Mouse (Mus musculus) urinary bladder, adult 2 months (tissue): Measurements from ENCODE around the gene Cacnb2. TPM values are rescaled to one million over a fixed set of nuclear protein-coding genes. Genes with fewer than 3 reads are reported as not detected.
"Not testable (repeated sequence)": the region's sequence is repeated elsewhere in the genome, so short reads cannot be mapped to it uniquely, and the experiment has no call there.

Experiments used
- DNase-seq: peaks from one replicate; pipeline ENCODE4 v3.0.0; 2022; ENCODE audit warnings: low spot score
- polyA plus RNA-seq: library from polyadenylated mRNA; depleted of rRNA; stranded (reverse); fragments of >200 nt; gene quantifications from 2 replicates; pipeline ENCODE4 v1.2.3, GENCODE M21; 2012

The Cacnb2 gene
- polyA plus RNA-seq, 1 experiment: 16.0 TPM

- no peak for DNase-seq
These were observed 53.8 kb downstream of the Cacnb2 start for GRCm38 (mm10) chr2:14656673-14657072.

DNA sequence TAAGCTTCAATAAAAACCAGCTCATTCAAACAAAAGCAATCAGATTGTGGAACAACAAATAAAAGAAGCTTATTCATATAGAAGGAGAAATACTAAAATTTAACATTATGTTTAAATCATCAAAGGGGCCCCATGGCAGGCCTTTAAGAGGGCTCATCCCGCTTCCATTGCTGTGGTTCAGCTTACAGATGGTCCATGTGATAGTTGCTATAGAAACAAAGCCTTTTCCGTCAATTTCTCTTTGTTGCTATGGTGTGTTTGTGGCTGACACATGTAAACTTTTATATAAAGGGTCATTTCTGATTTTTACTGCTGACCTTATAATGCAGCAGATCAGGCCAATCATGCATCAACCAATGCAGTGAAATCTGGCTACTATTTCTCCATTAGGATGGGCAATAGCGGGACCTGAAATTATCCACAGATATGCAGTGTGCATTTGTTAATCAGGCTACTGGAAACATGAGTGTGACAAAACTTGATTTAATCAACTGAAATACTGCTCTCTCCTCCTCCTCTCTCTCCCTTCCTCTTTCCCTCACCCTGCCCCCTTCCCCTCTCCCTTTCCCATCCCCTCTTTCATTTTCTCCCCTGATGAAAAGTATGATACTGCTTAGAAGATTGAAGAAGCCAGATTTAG lies 54.4 kb downstream of the Cacnb2 start:
- no peak for DNase-seq

DNA sequence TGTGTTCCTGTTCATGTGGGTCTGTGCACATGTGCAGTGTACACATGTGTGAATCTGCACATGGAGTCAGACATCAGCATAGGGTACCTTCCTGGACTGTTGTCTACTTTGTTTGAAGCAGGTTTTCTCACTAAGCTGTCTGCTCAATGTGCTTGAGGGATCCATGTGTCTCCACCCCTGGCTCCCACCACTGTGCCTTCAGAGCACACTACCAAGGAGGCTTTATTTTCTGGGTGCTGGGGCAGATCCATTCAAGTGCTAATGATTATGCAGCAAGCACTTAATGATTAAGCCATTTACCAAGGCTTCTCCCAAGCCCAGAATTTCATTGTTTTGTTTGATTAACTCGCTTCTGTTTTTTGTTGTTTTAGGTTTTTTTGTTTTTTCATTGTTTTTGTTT lies 62.3 kb downstream of the Cacnb2 start:
- no peak for DNase-seq

DNA sequence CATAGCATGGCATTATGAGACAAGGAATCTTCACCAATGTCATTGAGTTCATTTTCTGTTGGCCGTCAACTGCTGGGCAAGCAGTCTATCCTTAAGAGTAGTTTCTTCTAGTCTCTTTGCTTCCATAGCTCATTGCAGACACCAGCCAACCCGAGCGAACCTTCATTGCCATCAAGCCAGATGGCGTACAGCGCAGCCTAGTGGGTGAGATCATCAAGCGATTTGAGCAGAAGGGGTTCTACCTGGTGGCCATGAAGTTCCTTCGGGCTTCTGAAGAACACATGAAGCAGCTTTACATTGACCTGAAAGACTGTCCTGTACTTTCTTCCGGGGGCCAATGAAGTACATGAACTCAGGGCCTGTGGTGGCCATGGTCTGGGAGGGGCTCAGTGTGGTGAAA lies 69.2 kb downstream of the Cacnb2 start:
- DNase-seq: no peak

DNA sequence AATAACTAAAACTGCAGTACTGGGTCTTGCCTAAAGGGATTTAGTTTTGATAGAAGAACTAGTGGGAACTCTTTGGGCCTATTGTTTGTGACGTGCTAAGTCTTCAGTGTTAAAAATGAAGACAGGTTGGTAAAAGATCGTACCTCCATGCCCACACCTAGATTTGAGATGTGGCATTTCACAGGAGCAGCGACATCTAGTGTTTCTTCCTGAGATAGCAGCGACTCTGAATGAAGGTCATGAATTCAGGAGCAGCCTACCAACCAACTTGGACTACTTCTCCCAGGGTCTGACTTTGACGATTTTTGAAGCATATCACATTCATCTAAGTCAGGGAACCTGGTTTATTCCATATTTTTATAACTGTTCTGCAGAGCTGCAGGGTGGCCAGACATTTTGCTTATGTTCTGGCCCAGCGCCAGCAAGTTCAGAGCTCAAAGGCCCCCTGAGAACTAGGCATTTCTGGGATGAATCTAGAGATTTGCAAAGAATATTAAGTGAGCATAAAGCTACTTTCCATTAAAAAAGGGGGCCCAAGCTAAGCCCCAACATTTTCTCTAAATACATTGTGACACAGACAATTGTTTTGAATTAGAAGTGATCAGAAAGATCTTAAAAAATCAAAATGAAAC lies 74.1 kb downstream of the Cacnb2 start:
- no peak for DNase-seq

DNA sequence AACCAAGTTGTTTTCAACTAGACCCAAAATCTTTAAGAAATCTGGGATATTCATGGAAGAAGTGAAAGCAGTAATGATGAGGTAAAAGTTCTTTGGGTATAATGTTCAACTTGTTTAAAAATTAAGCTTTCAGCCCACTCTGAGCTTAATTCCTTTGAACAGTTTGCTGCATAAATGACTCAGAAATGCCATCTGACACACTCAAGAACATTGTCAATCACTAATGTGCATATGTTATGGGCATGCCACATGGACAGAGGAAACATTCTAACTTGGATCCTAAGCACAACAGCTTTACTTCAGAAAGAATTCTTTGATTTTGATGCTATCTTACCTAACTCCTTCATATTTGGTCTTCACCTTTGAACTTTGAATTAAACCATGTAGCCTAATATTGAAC lies 81.3 kb downstream of the Cacnb2 start:
- no peak for DNase-seq

DNA sequence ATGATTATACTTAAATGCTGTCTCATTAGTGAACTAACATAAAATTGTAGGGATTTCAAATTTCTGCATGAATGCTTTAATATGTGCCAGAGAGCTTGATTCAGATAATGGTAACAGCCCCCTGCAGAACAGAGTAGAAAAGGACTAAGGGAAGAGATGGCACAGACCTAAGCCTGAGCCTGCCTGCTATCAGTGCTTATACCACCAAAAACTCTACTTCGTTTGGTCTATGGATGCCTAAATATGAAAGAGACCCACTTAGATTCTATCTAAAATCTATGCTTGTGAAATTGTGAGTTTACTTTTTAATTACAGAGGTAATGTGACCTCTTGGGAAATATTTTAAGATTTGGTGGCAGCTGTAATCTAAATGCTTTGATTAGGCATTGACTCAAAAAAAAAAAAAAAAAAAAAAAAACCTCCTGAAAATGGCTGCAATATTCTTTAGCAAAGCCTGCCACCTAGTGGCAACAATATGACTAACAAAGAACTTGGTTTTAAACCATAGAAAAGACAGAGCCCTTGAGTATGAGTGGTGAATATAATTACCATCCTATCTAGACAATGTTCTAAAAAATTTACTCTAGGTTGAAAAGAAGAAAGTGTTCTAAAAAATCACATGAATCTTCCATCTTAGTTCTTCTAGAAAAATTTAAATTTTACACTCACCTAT lies 100.2 kb downstream of the Cacnb2 start:
- DNase-seq: no peak

GRCm38 (mm10) chr2:14703676-14704075 lies 100.8 kb downstream of the Cacnb2 start:
- DNase-seq: no peak

- DNase-seq: no peak
These were observed 107.4 kb downstream of the Cacnb2 start for GRCm38 (mm10) chr2:14710247-14710646.

DNA sequence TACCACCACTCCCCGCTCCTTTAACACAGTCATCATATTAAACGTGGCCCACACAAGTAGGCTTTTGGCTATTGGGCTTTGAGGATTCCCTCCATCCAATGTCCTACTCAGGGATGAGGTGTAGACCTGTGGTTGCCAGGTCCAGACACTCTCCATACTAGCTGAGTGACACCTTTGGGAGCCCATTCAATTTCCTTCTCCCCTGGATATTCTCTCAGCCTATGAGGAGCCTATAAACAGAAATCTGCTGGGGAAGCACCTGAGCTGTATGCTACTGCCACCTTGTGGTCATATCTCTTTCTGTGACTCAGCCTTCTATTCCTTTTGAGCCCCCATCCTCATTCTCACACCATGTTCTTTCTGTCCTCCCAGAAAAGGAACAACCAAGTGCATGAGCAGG lies 108.9 kb downstream of the Cacnb2 start:
- no peak for DNase-seq

DNA sequence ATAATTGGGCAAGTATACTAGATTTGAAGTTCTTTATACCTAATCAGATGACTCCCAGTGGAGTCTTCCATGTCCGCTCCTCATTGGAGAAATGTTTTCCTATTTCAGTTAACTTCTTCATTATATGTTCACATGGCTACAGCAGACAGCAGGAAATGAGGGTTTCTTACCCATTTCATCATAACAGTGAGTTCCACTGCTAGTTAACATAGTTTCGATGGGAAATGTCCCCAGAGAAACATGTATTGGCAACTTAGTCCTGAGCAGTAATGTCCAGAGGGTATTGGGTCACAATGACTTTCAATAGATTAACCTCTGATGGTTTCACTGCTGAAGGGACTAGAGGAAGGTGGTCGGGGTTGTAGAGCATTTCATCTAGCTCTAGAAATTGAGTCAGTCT lies 110.2 kb downstream of the Cacnb2 start:
- no peak for DNase-seq

DNA sequence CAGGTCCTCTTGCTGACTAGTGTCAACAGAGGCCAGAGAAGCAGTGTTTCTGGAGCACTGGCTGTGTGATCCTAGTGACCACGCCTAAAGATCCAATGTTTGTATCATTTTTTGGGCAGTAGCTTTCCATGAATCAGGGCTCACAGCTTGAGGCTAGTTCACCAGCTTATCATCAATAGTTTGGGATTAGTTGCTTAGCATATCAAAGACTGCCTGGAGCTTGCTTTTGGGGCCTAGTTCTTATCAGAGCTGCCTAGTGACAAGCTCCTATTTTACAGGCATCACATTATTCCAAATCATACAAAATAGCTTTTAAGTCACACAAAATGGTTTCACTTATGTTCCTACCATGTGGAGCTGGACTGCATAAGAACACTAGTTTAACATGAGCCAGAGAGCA lies 113.8 kb downstream of the Cacnb2 start:
- DNase-seq: no peak

DNA sequence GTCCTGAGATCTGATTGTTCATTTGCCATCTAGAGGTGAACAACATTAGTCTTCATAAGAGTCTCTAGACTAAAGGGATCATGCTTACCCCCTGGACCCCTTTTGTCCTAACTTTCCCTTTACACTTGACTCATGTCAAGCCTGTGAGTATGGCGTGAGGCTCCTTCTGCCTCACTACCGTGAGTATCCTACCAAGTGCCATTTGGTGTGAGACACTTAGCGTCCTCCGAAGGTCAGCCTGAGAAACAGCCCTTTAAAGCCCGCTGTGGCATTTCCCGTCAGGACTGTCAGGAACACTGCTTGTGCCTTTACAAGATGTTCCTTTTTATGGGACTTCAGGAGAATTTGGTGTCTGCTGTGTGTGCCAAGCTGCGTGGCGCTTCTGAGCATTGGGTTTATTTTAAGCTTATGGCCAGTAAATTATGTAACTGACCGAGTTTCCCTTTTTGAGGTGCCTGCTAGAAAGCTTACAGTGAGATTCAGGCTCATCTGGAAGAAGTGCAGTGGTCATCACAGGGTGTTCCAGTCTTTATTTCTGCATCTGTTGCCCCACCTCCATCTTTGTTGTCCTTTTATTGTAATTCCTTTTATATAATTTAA lies 116.3 kb downstream of the Cacnb2 start:
- no peak for DNase-seq

DNA sequence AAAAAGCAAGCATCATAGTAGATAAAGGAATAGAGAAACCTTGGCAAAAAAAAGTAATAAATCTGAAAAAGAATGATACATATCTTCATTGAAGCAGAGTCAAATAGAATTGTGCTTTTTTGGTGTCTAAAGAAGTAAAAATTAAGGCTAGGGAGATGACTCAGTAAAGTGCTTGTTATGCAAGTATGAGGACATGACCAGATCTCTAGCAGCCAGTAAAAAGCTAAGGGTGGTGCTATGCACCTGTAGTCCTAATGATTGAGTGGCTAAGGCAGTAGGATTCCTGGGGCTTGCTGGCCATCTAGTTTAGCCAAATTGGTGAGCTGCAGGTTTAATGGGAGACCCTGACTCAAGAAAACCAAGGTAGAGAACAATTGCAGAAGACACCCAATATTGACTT lies 122.5 kb downstream of the Cacnb2 start:
- no peak for DNase-seq

DNA sequence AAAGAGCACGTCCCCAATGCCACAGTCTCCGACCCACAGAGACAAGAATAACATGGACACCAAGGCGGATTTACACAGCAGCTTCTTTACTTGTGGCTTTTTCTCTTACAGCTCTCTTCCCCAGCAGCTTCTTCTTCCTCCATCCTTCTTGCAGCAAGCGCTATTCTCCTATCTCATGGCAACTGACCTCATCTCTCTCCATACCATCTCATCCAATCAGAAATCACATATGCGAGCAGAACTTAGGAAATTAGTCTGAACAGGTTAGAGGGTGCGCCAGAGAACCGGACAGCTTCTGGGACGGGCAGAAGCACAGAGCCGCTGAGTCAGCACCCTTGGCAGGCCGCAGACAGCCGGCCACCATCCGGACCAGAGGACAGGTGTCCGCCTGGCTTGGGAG lies 123.7 kb downstream of the Cacnb2 start:
- not testable (repeated sequence) for DNase-seq

DNA sequence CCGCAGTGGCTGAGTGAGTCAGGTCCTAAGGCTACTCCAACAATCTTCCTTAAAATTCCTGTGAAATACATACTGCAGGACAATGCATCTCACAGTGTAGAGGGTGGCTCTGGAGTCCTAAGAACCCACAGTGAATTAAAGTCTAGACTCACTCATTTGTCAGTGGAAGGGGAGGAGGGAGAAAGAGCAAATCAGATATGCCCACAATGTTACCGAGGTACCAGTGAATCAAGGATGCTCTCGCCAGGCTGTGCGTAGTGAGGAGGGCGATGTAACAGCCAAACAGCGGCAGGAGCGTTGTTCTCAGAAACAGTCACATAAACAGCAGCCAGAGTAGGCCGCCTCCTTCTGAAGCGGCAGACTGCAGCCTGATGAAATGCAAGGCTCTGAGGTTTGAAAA lies 136.0 kb downstream of the Cacnb2 start:
- DNase-seq: no peak

- no peak for DNase-seq
These were observed 136.6 kb downstream of the Cacnb2 start for GRCm38 (mm10) chr2:14739510-14739909.

- DNase-seq: no peak
These were observed 137.5 kb downstream of the Cacnb2 start for GRCm38 (mm10) chr2:14740359-14740758.

DNA sequence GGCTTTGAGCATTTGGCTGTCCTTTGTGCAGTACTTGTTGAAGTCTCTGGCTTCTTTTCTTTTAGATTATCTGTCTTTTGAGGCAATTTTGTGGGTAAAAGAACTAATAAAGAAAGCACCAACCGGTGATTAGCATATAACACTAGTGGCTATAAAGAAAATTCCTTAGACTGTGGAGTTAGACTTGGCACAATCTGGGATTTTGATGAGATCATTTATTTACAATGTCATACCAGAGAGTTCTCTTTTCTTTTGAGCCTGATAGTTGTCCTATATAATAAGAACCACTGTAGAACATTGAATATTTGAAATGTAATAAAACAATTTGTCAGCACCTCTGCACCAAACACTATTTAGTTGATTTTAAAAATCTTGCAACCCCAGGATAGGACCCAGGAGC lies 141.9 kb downstream of the Cacnb2 start:
- DNase-seq: no peak

DNA sequence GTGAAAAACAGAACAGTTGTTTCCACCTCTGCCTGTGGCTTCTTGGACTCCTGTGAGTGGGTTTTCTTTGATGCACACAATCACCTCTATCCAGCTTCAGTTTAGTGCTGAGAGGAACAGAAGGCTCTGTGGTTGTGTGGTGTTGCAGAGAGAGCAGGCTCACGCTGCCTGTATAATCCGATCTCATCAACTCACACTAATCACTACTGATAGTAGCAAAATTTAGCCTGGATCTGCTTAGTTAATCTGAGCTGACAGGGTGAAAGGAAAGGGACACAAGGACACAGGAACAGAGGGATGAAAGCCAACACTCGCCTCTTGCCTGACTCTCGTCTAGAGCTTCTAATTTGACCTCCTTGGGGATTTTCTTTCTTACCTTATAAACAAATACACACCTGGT lies 160.0 kb downstream of the Cacnb2 start:
- DNase-seq: no peak

DNA sequence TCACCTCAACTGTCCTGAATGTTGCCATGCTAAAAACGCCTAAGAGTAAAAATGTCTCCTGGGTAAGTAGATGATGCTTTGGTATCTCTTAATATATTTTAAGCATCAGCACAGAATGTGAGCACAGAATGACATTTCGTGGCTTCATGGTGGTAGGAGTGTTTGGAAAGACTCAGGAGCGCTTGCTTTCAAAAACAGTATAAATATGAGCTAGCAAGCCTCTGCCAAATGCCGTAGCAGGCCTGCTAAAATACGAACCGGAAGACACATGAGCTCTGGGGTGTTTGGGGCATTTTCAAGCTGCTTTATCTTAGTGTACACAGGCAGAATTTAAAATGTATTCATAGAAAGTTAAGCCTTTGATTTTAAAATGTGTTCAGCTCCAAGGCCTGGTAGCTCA lies 161.0 kb downstream of the Cacnb2 start:
- no peak for DNase-seq

DNA sequence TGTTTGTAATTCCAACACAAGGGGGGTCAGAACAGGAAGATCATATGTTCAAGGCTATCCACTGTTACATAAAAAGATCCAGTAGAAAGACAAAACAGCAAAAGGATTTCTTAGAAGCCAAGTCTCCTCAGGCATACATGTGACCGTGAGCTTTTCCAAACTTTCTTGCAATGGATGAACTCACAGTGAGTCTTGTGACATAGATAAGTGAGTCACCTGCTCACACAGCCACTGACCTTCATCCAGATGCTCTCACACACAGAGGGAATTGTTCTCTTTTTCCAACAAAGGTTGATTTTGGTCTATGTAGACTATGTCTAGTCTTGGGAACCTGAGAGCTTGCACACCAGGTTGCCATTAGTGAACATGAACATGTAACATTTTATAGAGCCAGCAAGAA lies 166.6 kb downstream of the Cacnb2 start:
- DNase-seq: no peak

DNA sequence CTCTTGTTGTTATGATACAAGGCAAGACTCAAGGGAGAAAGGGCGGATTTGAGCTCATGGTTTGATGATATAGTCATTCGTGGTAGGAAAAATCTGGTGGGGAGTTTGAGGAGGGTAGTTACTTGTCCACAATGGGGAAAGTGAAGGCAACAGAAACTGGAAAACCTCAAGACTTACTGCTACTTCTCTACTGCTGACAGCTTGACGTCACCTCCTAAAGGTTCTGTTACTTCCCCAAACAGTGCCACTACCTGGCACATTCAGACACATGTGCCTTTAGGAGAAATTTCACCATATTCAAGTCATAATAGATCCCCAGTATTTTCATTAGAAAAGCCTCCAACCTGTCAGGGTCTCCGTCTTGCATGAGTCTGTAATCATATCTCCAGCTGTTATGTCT lies 167.7 kb downstream of the Cacnb2 start:
- no peak for DNase-seq
